18 mouse cellular contexts compared by ENCODE assay signal in the genomic region with DNA sequence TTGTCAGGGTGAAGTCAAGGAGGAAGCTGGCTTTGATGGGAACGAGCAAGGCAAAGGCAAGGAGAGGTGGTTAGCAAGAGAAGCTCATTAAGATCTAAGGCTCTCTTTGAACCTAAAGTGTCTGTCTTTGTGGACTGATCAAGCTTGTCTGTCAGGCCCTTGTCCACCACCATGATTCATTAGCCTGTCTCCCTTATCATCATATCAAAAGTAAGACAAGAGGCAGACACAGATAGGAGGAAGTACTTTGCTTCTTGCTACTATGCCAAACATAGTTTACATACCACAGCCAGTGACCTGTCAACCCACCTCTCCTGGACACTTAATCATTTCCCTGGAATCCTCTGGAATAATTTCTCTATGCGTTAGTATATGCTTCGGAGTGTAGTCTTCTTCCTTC.
DNase-seq lines count a peak whose midpoint lies in the region; ATAC-seq lines count a peak whose summit lies in the region.
"Had no signal": no experiment of that assay in that cellular context is flagged by ENCODE, and none has a peak within 500 bp of the region (broad histone marks: within the 10 kb centered on the region; RNA-seq: fewer than 3 reads in every experiment).

No protein-coding gene starts in this region.

- DNase-seq in heart, adult 8-10 months (ENCODE audit: low spot score) = no peak
- DNase-seq in intestine, embryonic 14.5 days (ENCODE audit: low spot score) = no peak
- DNase-seq in lung, postnatal 36 days = no peak
- no peak for DNase-seq in left cerebral cortex, adult 8-10 months (ENCODE audit: low spot score in 2 of 2)
- DNase-seq: adrenal gland, adult 8-10 months; adrenal gland, postnatal 36 days; cerebellum, adult 2 months; cerebellum, postnatal 10 days; forebrain, postnatal 0 days; gastrocnemius, postnatal 14 days; heart, postnatal 36 days had no signal

- H3K27ac ChIP-seq in heart, embryonic 13.5 days (replicated peaks) = peak overlapping the region; percentile 20
- no peak overlapping the region for H3K27ac ChIP-seq in intestine, embryonic 14.5 days (ENCODE audit: low read depth)
- no peak overlapping the region for H3K27ac ChIP-seq in intestine, embryonic 15.5 days
- H3K27ac ChIP-seq in lung, embryonic 15.5 days = 0 out of 2 replicates have a peak overlapping the region, but pooled peaks have one; percentile 31
- H3K27ac ChIP-seq: embryonic facial prominence, embryonic 10.5 days; forebrain, embryonic 13.5 days; hindbrain, embryonic 15.5 days had no signal

- no peaks in the 10 kb centered on the region for H3K27me3 ChIP-seq in heart, embryonic 13.5 days (replicated peaks)
- no peaks in the 10 kb centered on the region for H3K27me3 ChIP-seq in intestine, embryonic 14.5 days (replicated peaks; ENCODE audit: control insufficient read depth, insufficient read depth, low read length)
- no peaks in the 10 kb centered on the region for H3K27me3 ChIP-seq in intestine, embryonic 15.5 days (replicated peaks)
- H3K27me3 ChIP-seq in lung, embryonic 15.5 days = no peaks in the 10 kb centered on the region
- H3K27me3 ChIP-seq: CH12.LX; forebrain, embryonic 13.5 days; hindbrain, embryonic 15.5 days had no signal

- H3K36me3 ChIP-seq in heart, embryonic 13.5 days = no peaks in the 10 kb centered on the region
- H3K36me3 ChIP-seq in intestine, embryonic 14.5 days (ENCODE audit: control insufficient read depth, insufficient read depth, low read length) = no peaks in the 10 kb centered on the region
- H3K36me3 ChIP-seq in intestine, embryonic 15.5 days = no peaks in the 10 kb centered on the region
- H3K36me3 ChIP-seq in lung, embryonic 15.5 days = no peaks in the 10 kb centered on the region
- H3K36me3 ChIP-seq: embryonic facial prominence, embryonic 10.5 days; hindbrain, embryonic 15.5 days had no signal

- no peak overlapping the region for H3K4me2 ChIP-seq in heart, embryonic 13.5 days
- no peak overlapping the region for H3K4me2 ChIP-seq in intestine, embryonic 14.5 days (ENCODE audit: low read length)
- no peak overlapping the region for H3K4me2 ChIP-seq in intestine, embryonic 15.5 days (replicated peaks)
- H3K4me2 ChIP-seq in lung, embryonic 15.5 days = no peak overlapping the region
- H3K4me2 ChIP-seq: forebrain, embryonic 13.5 days; hindbrain, embryonic 15.5 days had no signal

- no peak for ATAC-seq in heart, embryonic 13.5 days (ENCODE audit: extremely low read depth, insufficient number of reproducible peaks, low FRiP score, low TSS enrichment)
- 0 out of 2 replicates have a peak, but pooled peaks have one; percentile 15 for ATAC-seq in intestine, embryonic 14.5 days (replicated peaks; ENCODE audit: low FRiP score, low TSS enrichment, low read depth)
- no peak for ATAC-seq in intestine, embryonic 15.5 days
- no peak for ATAC-seq in lung, embryonic 15.5 days (ENCODE audit: borderline replicate concordance, extremely low read depth, low FRiP score, low TSS enrichment)
- ATAC-seq: forebrain, embryonic 13.5 days; forebrain, postnatal 0 days had no signal

- H3K9me3 ChIP-seq in heart, embryonic 13.5 days = no peaks in the 10 kb centered on the region
- H3K9me3 ChIP-seq in intestine, embryonic 14.5 days (ENCODE audit: control insufficient read depth, low read length) = no peaks in the 10 kb centered on the region
- no peaks in the 10 kb centered on the region for H3K9me3 ChIP-seq in intestine, embryonic 15.5 days
- no peaks in the 10 kb centered on the region for H3K9me3 ChIP-seq in lung, embryonic 15.5 days
- H3K9me3 ChIP-seq: embryonic facial prominence, embryonic 10.5 days; forebrain, embryonic 13.5 days; hindbrain, embryonic 15.5 days had no signal

- H3K4me1 ChIP-seq in heart, embryonic 13.5 days = peaks cover 59% of the 10 kb centered on the region
- peaks cover 20% of the 10 kb centered on the region for H3K4me1 ChIP-seq in intestine, embryonic 14.5 days (replicated peaks; ENCODE audit: control insufficient read depth, insufficient read depth, low read length)
- peaks cover 4% of the 10 kb centered on the region; the same call in 1 of the 2 replicates for H3K4me1 ChIP-seq in intestine, embryonic 15.5 days (replicated peaks)
- peaks cover 60% of the 10 kb centered on the region for H3K4me1 ChIP-seq in lung, embryonic 15.5 days
- H3K4me1 ChIP-seq: forebrain, embryonic 13.5 days; hindbrain, embryonic 15.5 days had no signal

- no peak overlapping the region for H3K9ac ChIP-seq in heart, embryonic 13.5 days
- no peak overlapping the region for H3K9ac ChIP-seq in intestine, embryonic 14.5 days (ENCODE audit: low read length)
- H3K9ac ChIP-seq in intestine, embryonic 15.5 days = no peak overlapping the region
- no peak overlapping the region for H3K9ac ChIP-seq in lung, embryonic 15.5 days
- H3K9ac ChIP-seq: forebrain, embryonic 13.5 days; forebrain, postnatal 0 days; hindbrain, embryonic 15.5 days had no signal

- H3K4me3 ChIP-seq in heart, embryonic 13.5 days = no peak overlapping the region
- H3K4me3 ChIP-seq in intestine, embryonic 14.5 days (ENCODE audit: low read depth, low read length) = no peak overlapping the region
- H3K4me3 ChIP-seq in intestine, embryonic 15.5 days (replicated peaks) = no peak overlapping the region
- no peak overlapping the region for H3K4me3 ChIP-seq in lung, embryonic 15.5 days
- H3K4me3 ChIP-seq: embryonic facial prominence, embryonic 10.5 days; forebrain, embryonic 13.5 days; hindbrain, embryonic 15.5 days had no signal

- 15% methylated on average over 3 of the region's 3 CpGs for WGBS in heart, embryonic 13.5 days
- 34% methylated on average over 3 of the region's 3 CpGs for WGBS in intestine, embryonic 14.5 days
- WGBS in intestine, embryonic 15.5 days = 41% methylated on average over 3 of the region's 3 CpGs
- WGBS in lung, embryonic 15.5 days = 17% methylated on average over 3 of the region's 3 CpGs

Comparison
In these comparisons a context has a peak if more than half of its experiments do, and no peak if none do; other contexts are left out.
1. H3K27ac ChIP-seq: peak in heart, embryonic 13.5 days (single experiment) and lung, embryonic 15.5 days (single experiment); none in intestine, embryonic 14.5 days (single experiment) and intestine, embryonic 15.5 days (single experiment).